Mouse (Mus musculus) olfactory bulb, adult 2 months (tissue): ENCODE measurements around the gene Zdhhc12. TPM values are rescaled to one million over a fixed set of nuclear protein-coding genes. Genes with fewer than 3 reads are reported as not detected.
"Not testable (repeated sequence)": the region's sequence is repeated elsewhere in the genome, so short reads cannot be mapped to it uniquely, and the experiment has no call there.

Source experiments
- H3K27ac ChIP-seq: fragments of 200-500 bp; 2 replicates; pipeline ENCODE4 v1.5.1; 2012; ENCODE audit warnings: low read depth, low read length; ENCODE audit not compliant: insufficient read depth
- H3K4me1 ChIP-seq: fragments of 200-500 bp; 2 replicates; pipeline ENCODE4 v1.6.1; 2012; ENCODE audit warnings: low read length; ENCODE audit not compliant: control insufficient read depth, insufficient read depth
- H3K4me3 ChIP-seq: fragments of 200-500 bp; 2 replicates; pipeline ENCODE4 v1.5.1; 2012; ENCODE audit warnings: mild to moderate bottlenecking, low read depth, low read length, moderate library complexity; ENCODE audit not compliant: insufficient read depth
- CTCF ChIP-seq: fragments of 200-500 bp; IDR thresholded peaks from 2 replicates; pipeline ENCODE4 v1.5.1; 2012; ENCODE audit warnings: low read depth, mild to moderate bottlenecking, low read length, moderate library complexity; ENCODE audit not compliant: insufficient read depth
- POLR2A ChIP-seq: fragments of 200-500 bp; IDR thresholded peaks from 2 replicates; pipeline ENCODE4 v1.6.1; 2012; ENCODE audit warnings: mild to moderate bottlenecking, low read depth, low read length, moderate library complexity; ENCODE audit not compliant: insufficient read depth
- WGBS: fragments of 180-500 bp; shearing (Covaris S2); methylation state at CpG from one replicate; pipeline ENCODE4 v1.1.7; 2018; 5-methylcytosine and 5-hydroxymethylcytosine counted together
- polyA plus RNA-seq: library from polyadenylated mRNA; stranded (reverse); fragments of >200 nt; gene quantifications from 2 replicates; pipeline ENCODE4 v1.2.4, GENCODE M21; 2012; ENCODE audit warnings: low replicate concordance; ENCODE audit not compliant: missing spikeins, insufficient read depth, insufficient read length

The Zdhhc12 gene
- polyA plus RNA-seq, 1 experiment = not detected

- WGBS = 12% methylated on average over 37 of the region's 37 CpGs
- Histone ChIP-seq H3K4me1 (peaks cover 26% of the 10 kb centered on the region), H3K4me3 (peak overlapping the region; percentile 59), H3K27ac (no peak overlapping the region)
- TF ChIP-seq POLR2A = no peak
- TF ChIP-seq CTCF = no peak
Measured at GRCm38 (mm10) chr2:30061215-30062166, 32.0 kb downstream of the Zdhhc12 start.

- no peak overlapping the region for H3K4me3 ChIP-seq
- TF ChIP-seq POLR2A (no peak), CTCF (no peak)
- H3K27ac ChIP-seq = no peak overlapping the region
- WGBS = 55% methylated on average over 5 of the region's 5 CpGs
- peaks cover 24% of the 10 kb centered on the region for H3K4me1 ChIP-seq
Measured at GRCm38 (mm10) chr2:30058418-30058817, 35.0 kb downstream of the Zdhhc12 start.

GRCm38 (mm10) chr2:30057223-30057904 lies 36.1 kb downstream of the Zdhhc12 start, which contains the start of gene Set:
Gene Set (plus strand): TSS chr2:30057378.
- no peak within 1 kb of the TSS for H3K27ac ChIP-seq
- peaks cover 14% of the 10 kb centered on the region for H3K4me1 ChIP-seq
- TF ChIP-seq POLR2A = no peak
- no peak for TF ChIP-seq CTCF
- WGBS = 52% methylated on average over 12 of the region's 12 CpGs
- no peak within 1 kb of the TSS for H3K4me3 ChIP-seq

- 85% methylated on average over 3 of the region's 3 CpGs for WGBS
- Histone ChIP-seq H3K4me1 (peaks cover 7% of the 10 kb centered on the region), H3K4me3 (no peak overlapping the region), H3K27ac (no peak overlapping the region)
- TF ChIP-seq POLR2A (no peak), CTCF (no peak)
Measured at GRCm38 (mm10) chr2:30056736-30057135, 36.7 kb downstream of the Zdhhc12 start.

- H3K27ac ChIP-seq, H3K4me3 ChIP-seq, H3K4me1 ChIP-seq: not testable (repeated sequence)
- 92% methylated on average over 3 of the region's 3 CpGs for WGBS
Measured at GRCm38 (mm10) chr2:30055310-30055709, 38.1 kb downstream of the Zdhhc12 start.

GRCm38 (mm10) chr2:30051992-30052761 lies 41.3 kb downstream of the Zdhhc12 start:
- TF ChIP-seq CTCF (no peak), POLR2A (no peak)
- Histone ChIP-seq H3K4me3 (no peak overlapping the region), H3K4me1 (peaks cover 4% of the 10 kb centered on the region), H3K27ac (no peak overlapping the region)
- WGBS = 46% methylated on average over 6 of the region's 6 CpGs

- Histone ChIP-seq H3K4me1 (peaks cover 3% of the 10 kb centered on the region; the same call in 1 of the 2 replicates), H3K4me3 (no peak overlapping the region), H3K27ac (no peak overlapping the region)
- TF ChIP-seq CTCF (no peak), POLR2A (no peak)
- WGBS = 90% methylated on average over 3 of the region's 3 CpGs
Measured at GRCm38 (mm10) chr2:30049831-30050230, 43.6 kb downstream of the Zdhhc12 start.

GRCm38 (mm10) chr2:30048699-30049388 lies 44.6 kb downstream of the Zdhhc12 start, which contains the start of gene Wdr34:
Gene Wdr34 (minus strand): TSS chr2:30048881.
- under 1% methylated on average over 54 of the region's 54 CpGs for WGBS
- peak within 1 kb of the TSS; percentile 55 for H3K4me3 ChIP-seq
- TF ChIP-seq POLR2A (peak; percentile 46; the same call in 1 of the 2 replicates), CTCF (no peak)
- H3K27ac ChIP-seq = peak within 1 kb of the TSS; percentile 99
- peaks cover 3% of the 10 kb centered on the region; the same call in 1 of the 2 replicates for H3K4me1 ChIP-seq
